Mouse (Mus musculus) brain, embryonic 14.5 days (tissue): ENCODE results near the gene Tln2.

Experiments used
- CTCF ChIP-seq: fragments of 200-500 bp; IDR thresholded peaks from 2 replicates; pipeline ENCODE4 v1.5.1; 2012; ENCODE audit warnings: inconsistent platforms, mild to moderate bottlenecking, moderate library complexity, borderline replicate concordance; ENCODE audit not compliant: insufficient read depth, insufficient read length; ENCODE audit errors: extremely low read depth
- POLR2A ChIP-seq: fragments of 200-500 bp; IDR thresholded peaks from 2 replicates; pipeline ENCODE4 v1.6.1; 2012; ENCODE audit warnings: mild to moderate bottlenecking, inconsistent platforms, borderline replicate concordance; ENCODE audit not compliant: poor library complexity, insufficient read depth, insufficient read length, severe bottlenecking; ENCODE audit errors: extremely low read depth

DNA sequence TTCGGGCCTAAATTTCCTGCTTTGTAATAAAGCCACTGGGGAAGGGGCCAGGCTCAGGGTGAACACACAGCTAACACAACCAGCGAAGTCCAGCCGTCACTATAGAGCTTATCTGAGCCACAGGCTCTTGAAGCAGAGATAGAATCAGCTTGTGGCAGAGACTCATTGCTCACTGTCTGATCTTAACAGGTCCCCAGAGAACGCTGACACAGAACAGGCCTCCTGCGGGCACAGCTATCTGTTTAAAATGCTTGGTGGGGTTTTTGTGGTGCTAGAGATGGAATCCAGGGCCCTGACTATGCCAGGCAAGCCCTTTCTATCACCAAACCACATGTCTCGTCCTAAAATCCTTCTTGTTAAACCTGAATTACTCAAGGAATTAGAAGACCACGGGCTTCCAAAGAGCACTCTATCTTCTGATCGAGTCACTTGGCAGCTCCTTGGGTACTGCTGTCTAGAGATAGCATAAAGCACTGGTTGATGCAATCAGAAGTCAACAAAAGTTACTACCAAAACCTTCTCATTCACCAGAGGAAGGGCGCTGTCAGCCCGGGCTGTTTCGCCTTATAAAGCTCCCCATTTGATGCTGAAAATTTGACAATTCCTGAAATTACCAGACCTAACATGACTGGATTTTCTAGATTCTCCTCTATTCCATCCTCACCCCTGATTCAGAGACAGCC lies 95.9 kb downstream of the Tln2 start:
- no peak for TF ChIP-seq CTCF
- no peak for TF ChIP-seq POLR2A
